4 mouse cellular contexts compared by ENCODE assay signal in the genomic region with DNA sequence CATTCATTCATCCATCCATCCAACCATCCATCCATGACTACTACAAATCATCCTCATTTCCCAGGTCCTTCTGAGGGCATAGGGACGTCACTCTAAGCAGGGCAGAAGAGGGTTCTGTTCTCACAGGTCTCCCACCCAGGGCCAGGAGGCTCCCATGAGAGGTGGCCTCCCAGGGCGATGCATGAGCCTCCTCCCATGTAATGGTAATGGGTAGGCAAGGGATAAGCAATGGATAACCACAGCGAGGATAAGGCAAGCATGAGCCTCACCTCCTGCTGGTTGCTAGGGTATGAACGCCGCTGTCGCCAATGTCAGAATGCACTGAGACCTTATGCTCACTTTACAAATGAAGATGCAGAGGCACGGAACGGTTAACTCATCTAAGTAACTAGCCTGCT.
"Had no signal": no experiment of that assay in that cellular context is flagged by ENCODE, and none has a peak within 500 bp of the region (broad histone marks: within the 10 kb centered on the region; RNA-seq: fewer than 3 reads in every experiment).

No protein-coding gene starts in this region.

- H3K4me3 ChIP-seq: limb, embryonic 10.5 days; liver, embryonic 15.5 days; midbrain, embryonic 13.5 days had no signal

- H3K27ac ChIP-seq: limb, embryonic 10.5 days; liver, embryonic 15.5 days; midbrain, embryonic 13.5 days; stomach, postnatal 0 days had no signal
